Mouse (Mus musculus): Measurements from ENCODE around the gene Cxcl9. TPM values are rescaled to one million over a fixed set of nuclear protein-coding genes. Genes with fewer than 3 reads are reported as not detected.

The Cxcl9 gene
- total and polyA plus RNA-seq, 2 experiments from 2014 or later = 0.07 TPM; not detected in 1

- Histone ChIP-seq H3K4me1 (ENCODE audit: control insufficient read depth, insufficient read depth) (peaks cover 14% of the 10 kb centered on the region), H3K36me3 (replicated peaks; ENCODE audit: control insufficient read depth, insufficient read depth, low read length) (no peaks in the 10 kb centered on the region), H3K27ac (ENCODE audit: low read depth) (no peak overlapping the region), H3K4me2 (ENCODE audit: low read depth, low read length) (no peak overlapping the region), H3K27me3 (ENCODE audit: control insufficient read depth, insufficient read depth, low read length) (no peaks in the 10 kb centered on the region), H3K4me3 (ENCODE audit: low read depth, low read length) (no peak overlapping the region), H3K9me3 (replicated peaks; ENCODE audit: control insufficient read depth, low read length) (no peaks in the 10 kb centered on the region), H3K9ac (replicated peaks; ENCODE audit: low read depth, low read length) (no peak overlapping the region)
- WGBS = 83% methylated on average over 14 of the region's 14 CpGs
- no peak for DNase-seq (ENCODE audit: low spot score)
- no peak for ATAC-seq (ENCODE audit: insufficient read depth, low read depth)
- no peak for TF ChIP-seq EP300 (IDR thresholded peaks at IDR 0.05; ENCODE audit: low read depth)
- no peak for TF ChIP-seq CTCF (IDR thresholded peaks at IDR 0.05; ENCODE audit: low read depth)
These were observed 43.6 kb upstream of the Cxcl9 start for GRCm38 (mm10) chr5:92371361-92371976.

GRCm38 (mm10) chr5:92370891-92371290, 43.0 kb upstream of the Cxcl9 start:
- Histone ChIP-seq H3K27ac (ENCODE audit: low read depth) (no peak overlapping the region), H3K27me3 (ENCODE audit: control insufficient read depth, insufficient read depth, low read length) (no peaks in the 10 kb centered on the region), H3K4me1 (ENCODE audit: control insufficient read depth, insufficient read depth) (peaks cover 9% of the 10 kb centered on the region), H3K9me3 (replicated peaks; ENCODE audit: control insufficient read depth, low read length) (no peaks in the 10 kb centered on the region), H3K4me2 (ENCODE audit: low read depth, low read length) (no peak overlapping the region), H3K4me3 (ENCODE audit: low read depth, low read length) (no peak overlapping the region), H3K9ac (replicated peaks; ENCODE audit: low read depth, low read length) (no peak overlapping the region), H3K36me3 (replicated peaks; ENCODE audit: control insufficient read depth, insufficient read depth, low read length) (no peaks in the 10 kb centered on the region)
- 81% methylated on average over 6 of the region's 6 CpGs for WGBS
- DNase-seq (ENCODE audit: low spot score) (no peak), ATAC-seq (ENCODE audit: insufficient read depth, low read depth) (no peak)
- TF ChIP-seq CTCF (IDR thresholded peaks at IDR 0.05; ENCODE audit: low read depth) (no peak), EP300 (IDR thresholded peaks at IDR 0.05; ENCODE audit: low read depth) (no peak)

- no peak overlapping the region for H3K27ac ChIP-seq (ENCODE audit: low read depth)
- WGBS = 77% methylated on average over 6 of the region's 6 CpGs
These were observed 42.5 kb upstream of the Cxcl9 start for GRCm38 (mm10) chr5:92370392-92370791.

GRCm38 (mm10) chr5:92369151-92369994, 41.5 kb upstream of the Cxcl9 start:
- TF ChIP-seq EP300 (IDR thresholded peaks at IDR 0.05; ENCODE audit: low read depth) = no peak
- TF ChIP-seq CTCF (IDR thresholded peaks at IDR 0.05; ENCODE audit: low read depth) = no peak
- H3K9ac ChIP-seq (replicated peaks; ENCODE audit: low read depth, low read length) = no peak overlapping the region
- WGBS = 57% methylated on average over 13 of the region's 13 CpGs
- H3K36me3 ChIP-seq (replicated peaks; ENCODE audit: control insufficient read depth, insufficient read depth, low read length) = no peaks in the 10 kb centered on the region
- no peak overlapping the region for H3K4me3 ChIP-seq (ENCODE audit: low read depth, low read length)
- H3K27ac ChIP-seq (ENCODE audit: low read depth) = no peak overlapping the region
- peak; percentile 86 for ATAC-seq (ENCODE audit: insufficient read depth, low read depth)
- no peaks in the 10 kb centered on the region for H3K27me3 ChIP-seq (ENCODE audit: control insufficient read depth, insufficient read depth, low read length)
- no peaks in the 10 kb centered on the region for H3K9me3 ChIP-seq (replicated peaks; ENCODE audit: control insufficient read depth, low read length)
- peaks cover 6% of the 10 kb centered on the region; the same call in 1 of the 2 replicates for H3K4me1 ChIP-seq (ENCODE audit: control insufficient read depth, insufficient read depth)
- DNase-seq (ENCODE audit: low spot score) = peak; percentile 44
- no peak overlapping the region for H3K4me2 ChIP-seq (ENCODE audit: low read depth, low read length)

More at GRCm38 (mm10) chr5:92370392-92370791, 42.5 kb upstream of the Cxcl9 start:
- no peak overlapping the region for H3K9ac ChIP-seq (replicated peaks; ENCODE audit: low read depth, low read length)
- H3K4me3 ChIP-seq (ENCODE audit: low read depth, low read length) = no peak overlapping the region
- no peaks in the 10 kb centered on the region for H3K27me3 ChIP-seq (ENCODE audit: control insufficient read depth, insufficient read depth, low read length)
- no peaks in the 10 kb centered on the region for H3K36me3 ChIP-seq (replicated peaks; ENCODE audit: control insufficient read depth, insufficient read depth, low read length)
- H3K4me2 ChIP-seq (ENCODE audit: low read depth, low read length) = no peak overlapping the region
- DNase-seq (ENCODE audit: low spot score) (no peak), ATAC-seq (ENCODE audit: insufficient read depth, low read depth) (no peak)
- no peak for TF ChIP-seq CTCF (IDR thresholded peaks at IDR 0.05; ENCODE audit: low read depth)
- no peak for TF ChIP-seq EP300 (IDR thresholded peaks at IDR 0.05; ENCODE audit: low read depth)
- H3K9me3 ChIP-seq (replicated peaks; ENCODE audit: control insufficient read depth, low read length) = no peaks in the 10 kb centered on the region
- peaks cover 9% of the 10 kb centered on the region for H3K4me1 ChIP-seq (ENCODE audit: control insufficient read depth, insufficient read depth)

- peak; percentile 30 for DNase-seq (ENCODE audit: low spot score)
These were observed 40.5 kb upstream of the Cxcl9 start for GRCm38 (mm10) chr5:92368392-92368791.

More at GRCm38 (mm10) chr5:92368392-92368791, 40.5 kb upstream of the Cxcl9 start:
- H3K4me3 ChIP-seq (ENCODE audit: low read depth, low read length) = no peak overlapping the region
- no peak overlapping the region for H3K4me2 ChIP-seq (ENCODE audit: low read depth, low read length)
- TF ChIP-seq EP300 (IDR thresholded peaks at IDR 0.05; ENCODE audit: low read depth) (no peak), CTCF (IDR thresholded peaks at IDR 0.05; ENCODE audit: low read depth) (no peak)
- H3K9me3 ChIP-seq (replicated peaks; ENCODE audit: control insufficient read depth, low read length) = no peaks in the 10 kb centered on the region
- H3K36me3 ChIP-seq (replicated peaks; ENCODE audit: control insufficient read depth, insufficient read depth, low read length) = no peaks in the 10 kb centered on the region
- no peak overlapping the region for H3K9ac ChIP-seq (replicated peaks; ENCODE audit: low read depth, low read length)
- H3K27me3 ChIP-seq (ENCODE audit: control insufficient read depth, insufficient read depth, low read length) = no peaks in the 10 kb centered on the region
- H3K4me1 ChIP-seq (ENCODE audit: control insufficient read depth, insufficient read depth) = peaks cover 6% of the 10 kb centered on the region; the same call in 1 of the 2 replicates
- peak; percentile 52 for ATAC-seq (ENCODE audit: insufficient read depth, low read depth)
- H3K27ac ChIP-seq (ENCODE audit: low read depth) = 0 out of 2 replicates have a peak overlapping the region, but pooled peaks have one; percentile 44
- 35% methylated on average over 10 of the region's 10 CpGs for WGBS
